Mouse (Mus musculus): ENCODE measurements around the gene Pot1b. TPM values are rescaled to one million over a fixed set of nuclear protein-coding genes. Genes with fewer than 3 reads are reported as not detected.

The Pot1b gene
- polyA plus RNA-seq (2015; fragmentation: Nextera tagmentation; extraction: Ambion mirVana), result 11.7 and 12.3 TPM in 2 replicates

GRCm38 (mm10) chr17:55711984-55712811 lies at the start of gene Pot1b:
Gene Pot1b (minus strand): TSS chr17:55712628.
- Histone ChIP-seq H3K27me3 (no peaks in the 10 kb centered on the region), H3K4me1 (no peaks in the 10 kb centered on the region), H3K27ac (no peak within 1 kb of the TSS), H3K4me3 (peak within 1 kb of the TSS; percentile 80), H3K9me3 (no peaks in the 10 kb centered on the region), H3K9ac (peak within 1 kb of the TSS; percentile 80), H3K4me2 (replicated peaks) (peak within 1 kb of the TSS; percentile 76), H3K36me3 (peaks cover 9% of the 10 kb centered on the region)
- ATAC-seq (ENCODE audit: low FRiP score, low read depth), result peak; percentile 99
- under 1% methylated on average over 36 of the region's 37 CpGs for WGBS

- no peaks in the 10 kb centered on the region for H3K36me3 ChIP-seq
- H3K4me2 ChIP-seq (replicated peaks), result no peak overlapping the region
- ATAC-seq (ENCODE audit: low FRiP score, low read depth), result no peak
- no peaks in the 10 kb centered on the region for H3K9me3 ChIP-seq
- WGBS, result 59% methylated on average over 2 of the region's 2 CpGs
- H3K9ac ChIP-seq, result no peak overlapping the region
- no peaks in the 10 kb centered on the region for H3K27me3 ChIP-seq
- no peak overlapping the region for H3K4me3 ChIP-seq
- no peaks in the 10 kb centered on the region for H3K4me1 ChIP-seq
- no peak overlapping the region for H3K27ac ChIP-seq
These were observed 38.7 kb upstream of the Pot1b start for GRCm38 (mm10) chr17:55751170-55751569.

- Histone ChIP-seq H3K27me3 (no peaks in the 10 kb centered on the region), H3K9me3 (no peaks in the 10 kb centered on the region), H3K36me3 (no peaks in the 10 kb centered on the region), H3K4me3 (no peak within 1 kb of the TSS), H3K4me1 (no peaks in the 10 kb centered on the region), H3K27ac (no peak within 1 kb of the TSS), H3K4me2 (replicated peaks) (no peak within 1 kb of the TSS), H3K9ac (no peak within 1 kb of the TSS)
- 62% methylated on average over 2 of the region's 2 CpGs for WGBS
- no peak for ATAC-seq (ENCODE audit: low FRiP score, low read depth)
These were observed 37.4 kb upstream of the Pot1b start, which contains the start of gene Adgre4 for GRCm38 (mm10) chr17:55749786-55750185. Gene Adgre4 (plus strand): TSS chr17:55749984.

GRCm38 (mm10) chr17:55736675-55737074 lies 24.2 kb upstream of the Pot1b start:
- no peaks in the 10 kb centered on the region for H3K36me3 ChIP-seq
- no peaks in the 10 kb centered on the region for H3K27me3 ChIP-seq
- WGBS, result 83% methylated on average over 1 of the region's 1 CpGs
- no peaks in the 10 kb centered on the region for H3K9me3 ChIP-seq
- ATAC-seq (ENCODE audit: low FRiP score, low read depth), result no peak
- no peaks in the 10 kb centered on the region for H3K4me1 ChIP-seq
- no peak overlapping the region for H3K27ac ChIP-seq
- no peak overlapping the region for H3K4me3 ChIP-seq
- H3K4me2 ChIP-seq (replicated peaks), result no peak overlapping the region
- no peak overlapping the region for H3K9ac ChIP-seq

GRCm38 (mm10) chr17:55726193-55726592 lies 13.8 kb upstream of the Pot1b start:
- WGBS, result 70% methylated on average over 2 of the region's 2 CpGs
- H3K27me3 ChIP-seq, result no peaks in the 10 kb centered on the region

GRCm38 (mm10) chr17:55722250-55722649 lies 9.8 kb upstream of the Pot1b start:
- Histone ChIP-seq H3K4me1 (no peaks in the 10 kb centered on the region), H3K9ac (no peak overlapping the region), H3K36me3 (no peaks in the 10 kb centered on the region), H3K4me2 (replicated peaks) (no peak overlapping the region), H3K27me3 (no peaks in the 10 kb centered on the region), H3K27ac (no peak overlapping the region), H3K9me3 (no peaks in the 10 kb centered on the region), H3K4me3 (no peak overlapping the region)
- WGBS, result 62% methylated on average over 2 of the region's 2 CpGs
- ATAC-seq (ENCODE audit: low FRiP score, low read depth), result no peak

More at GRCm38 (mm10) chr17:55726193-55726592, 13.8 kb upstream of the Pot1b start:
- Histone ChIP-seq H3K4me1 (no peaks in the 10 kb centered on the region), H3K4me2 (replicated peaks) (no peak overlapping the region), H3K9ac (no peak overlapping the region), H3K36me3 (no peaks in the 10 kb centered on the region), H3K27ac (no peak overlapping the region), H3K4me3 (no peak overlapping the region), H3K9me3 (no peaks in the 10 kb centered on the region)
- ATAC-seq (ENCODE audit: low FRiP score, low read depth), result no peak

GRCm38 (mm10) chr17:55721270-55721669 lies 8.8 kb upstream of the Pot1b start:
- ATAC-seq (ENCODE audit: low FRiP score, low read depth), result no peak
- no peaks in the 10 kb centered on the region for H3K36me3 ChIP-seq
- no peaks in the 10 kb centered on the region for H3K27me3 ChIP-seq
- H3K9ac ChIP-seq, result no peak overlapping the region
- 63% methylated on average over 1 of the region's 1 CpGs for WGBS
- H3K4me1 ChIP-seq, result no peaks in the 10 kb centered on the region
- no peaks in the 10 kb centered on the region for H3K9me3 ChIP-seq
- no peak overlapping the region for H3K4me3 ChIP-seq
- no peak overlapping the region for H3K4me2 ChIP-seq (replicated peaks)
- H3K27ac ChIP-seq, result no peak overlapping the region

- Histone ChIP-seq H3K27me3 (no peaks in the 10 kb centered on the region), H3K4me3 (no peak overlapping the region), H3K4me1 (no peaks in the 10 kb centered on the region), H3K4me2 (replicated peaks) (no peak overlapping the region), H3K27ac (no peak overlapping the region), H3K9me3 (no peaks in the 10 kb centered on the region), H3K9ac (no peak overlapping the region), H3K36me3 (peaks cover 28% of the 10 kb centered on the region)
- no peak for ATAC-seq (ENCODE audit: low FRiP score, low read depth)
- 77% methylated on average over 5 of the region's 5 CpGs for WGBS
These were observed 9.6 kb downstream of the Pot1b start for GRCm38 (mm10) chr17:55702865-55703264.

- no peak overlapping the region for H3K9ac ChIP-seq
- no peak overlapping the region for H3K27ac ChIP-seq
- H3K9me3 ChIP-seq, result no peaks in the 10 kb centered on the region
- peaks cover 34% of the 10 kb centered on the region for H3K36me3 ChIP-seq
- H3K4me1 ChIP-seq, result no peaks in the 10 kb centered on the region
- no peaks in the 10 kb centered on the region for H3K27me3 ChIP-seq
- 70% methylated on average over 3 of the region's 3 CpGs for WGBS
- H3K4me3 ChIP-seq, result no peak overlapping the region
- no peak overlapping the region for H3K4me2 ChIP-seq (replicated peaks)
- ATAC-seq (ENCODE audit: low FRiP score, low read depth), result no peak
These were observed 10.1 kb downstream of the Pot1b start for GRCm38 (mm10) chr17:55702161-55702820.

GRCm38 (mm10) chr17:55699388-55699787 lies 13.0 kb downstream of the Pot1b start:
- Histone ChIP-seq H3K4me2 (replicated peaks) (no peak overlapping the region), H3K27me3 (no peaks in the 10 kb centered on the region), H3K9ac (no peak overlapping the region), H3K36me3 (peaks cover 36% of the 10 kb centered on the region), H3K4me1 (no peaks in the 10 kb centered on the region), H3K4me3 (no peak overlapping the region), H3K27ac (no peak overlapping the region), H3K9me3 (no peaks in the 10 kb centered on the region)
- whole genome bisulfite sequencing, result 83% methylated on average over 2 of the region's 2 CpGs
- ATAC-seq (ENCODE audit: low FRiP score, low read depth), result no peak

- Histone ChIP-seq H3K9ac (no peak overlapping the region), H3K4me2 (replicated peaks) (no peak overlapping the region), H3K9me3 (no peaks in the 10 kb centered on the region), H3K4me3 (no peak overlapping the region), H3K4me1 (no peaks in the 10 kb centered on the region), H3K36me3 (peaks cover 33% of the 10 kb centered on the region), H3K27me3 (no peaks in the 10 kb centered on the region), H3K27ac (no peak overlapping the region)
- WGBS, result 89% methylated on average over 2 of the region's 2 CpGs
- ATAC-seq (ENCODE audit: low FRiP score, low read depth), result no peak
These were observed 51.3 kb downstream of the Pot1b start for GRCm38 (mm10) chr17:55661099-55661498.

- no peaks in the 10 kb centered on the region for H3K4me1 ChIP-seq
- H3K27me3 ChIP-seq, result no peaks in the 10 kb centered on the region
- no peak within 1 kb of the TSS for H3K4me3 ChIP-seq
- H3K27ac ChIP-seq, result no peak within 1 kb of the TSS
- H3K4me2 ChIP-seq (replicated peaks), result no peak within 1 kb of the TSS
- no peak for ATAC-seq (ENCODE audit: low FRiP score, low read depth)
- no peak within 1 kb of the TSS for H3K9ac ChIP-seq
- H3K36me3 ChIP-seq, result no peaks in the 10 kb centered on the region
- no peaks in the 10 kb centered on the region for H3K9me3 ChIP-seq
- WGBS, result 88% methylated on average over 3 of the region's 3 CpGs
These were observed 87.3 kb downstream of the Pot1b start, which contains the start of gene Vmn2r118 for GRCm38 (mm10) chr17:55625092-55625491. Gene Vmn2r118 (minus strand): TSS chr17:55625192.

Measured in limb, embryonic 13.5 days (tissue).